Mouse (Mus musculus) heart, adult 2 months (tissue): Measurements from ENCODE around the gene Mmrn2. TPM values are rescaled to one million over a fixed set of nuclear protein-coding genes. Genes with fewer than 3 reads are reported as not detected.

Source experiments
- DNase-seq, 2 experiments: peaks; one replicate each; pipeline ENCODE4 v3.0.0; 2021
- H3K27ac ChIP-seq: fragments of 200-600 bp; 2 replicates; pipeline ENCODE4 v1.8.1; 2022
- H3K27me3 ChIP-seq: fragments of 200-500 bp; 2 replicates; pipeline ENCODE4 v1.6.1; 2012; ENCODE audit warnings: mild to moderate bottlenecking, low read length, inconsistent platforms, mixed read lengths; ENCODE audit not compliant: control insufficient read depth, insufficient read depth
- H3K36me3 ChIP-seq: fragments of 200-500 bp; 2 replicates; pipeline ENCODE4 v1.6.1; 2012; ENCODE audit warnings: low read length, inconsistent platforms; ENCODE audit not compliant: control insufficient read depth, insufficient read depth
- H3K4me1 ChIP-seq: fragments of 200-500 bp; 2 replicates; pipeline ENCODE4 v1.6.1; 2011; ENCODE audit warnings: low read length; ENCODE audit not compliant: control insufficient read depth, insufficient read depth
- H3K4me3 ChIP-seq: fragments of 200-600 bp; 2 replicates; pipeline ENCODE4 v1.8.1; 2022
- H3K79me2 ChIP-seq: fragments of 200-500 bp; replicated peaks from 2 replicates; pipeline ENCODE4 v1.6.1; 2012; ENCODE audit warnings: mild to moderate bottlenecking, inconsistent platforms, low read length, moderate library complexity, mixed read lengths; ENCODE audit not compliant: control insufficient read depth, insufficient read depth
- H3K9ac ChIP-seq: fragments of 200-500 bp; 2 replicates; pipeline ENCODE4 v1.6.1; 2012; ENCODE audit warnings: low read depth, mild to moderate bottlenecking, control low read depth, inconsistent platforms, low read length, mixed read lengths
- CTCF ChIP-seq: fragments of 200-600 bp; IDR thresholded peaks from 2 replicates; pipeline ENCODE4 v1.8.1; 2022; ENCODE audit warnings: antibody characterized with exemption, mild to moderate bottlenecking, moderate library complexity
- EP300 ChIP-seq: fragments of 200-500 bp; IDR thresholded peaks from 2 replicates; pipeline ENCODE4 v1.6.1; 2011; ENCODE audit warnings: low read depth, low read length, control low read depth; ENCODE audit not compliant: insufficient read depth
- POLR2A ChIP-seq: fragments of 200-500 bp; IDR thresholded peaks from 2 replicates; pipeline ENCODE4 v1.6.1; 2011; ENCODE audit warnings: mild to moderate bottlenecking, low read depth, low read length, control low read depth; ENCODE audit not compliant: insufficient read depth
- WGBS: fragments of 180-500 bp; shearing (Covaris S2); methylation state at CpG from one replicate; pipeline ENCODE4 v1.1.7; 2018; 5-methylcytosine and 5-hydroxymethylcytosine counted together
- intact Hi-C: fragments of 180-260 bp; cut with DNase I; formaldehyde crosslinking; loops from one replicate; pipeline ENCODE4 v1.15.1; 2025
- polyA plus RNA-seq: library from polyadenylated mRNA; depleted of rRNA; stranded (reverse); fragments of >200 nt; gene quantifications from 2 replicates; pipeline ENCODE4 v1.2.3, GENCODE M21; 2012
- total RNA-seq, 2 experiments: library from RNA; stranded (reverse); gene quantifications; 2 replicates each; pipeline ENCODE4 v1.2.3; 2021

Mmrn2 gene
- total and polyA plus RNA-seq, 3 experiments: 17.6 to 44.1 (median 30.4) TPM

DNA sequence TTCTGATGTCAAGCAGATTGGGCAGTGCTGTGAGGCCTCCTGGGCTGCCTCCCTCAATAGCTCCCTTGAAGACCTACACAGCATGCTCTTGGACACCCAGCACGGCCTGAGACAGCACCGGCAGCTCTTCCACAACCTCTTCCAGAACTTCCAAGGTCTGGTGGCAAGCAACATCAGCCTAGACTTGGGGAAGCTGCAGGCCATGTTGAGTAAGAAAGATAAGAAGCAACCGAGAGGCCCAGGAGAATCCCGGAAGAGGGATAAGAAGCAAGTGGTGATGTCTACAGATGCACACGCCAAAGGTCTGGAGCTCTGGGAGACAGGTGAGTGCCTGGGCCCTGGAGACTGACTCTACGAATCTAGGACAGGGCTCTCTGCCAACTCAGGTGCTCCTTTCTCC lies 24.0 kb downstream of the Mmrn2 start:
- DNase-seq: no peak
- Histone ChIP-seq H3K27me3 (no peaks in the 10 kb centered on the region), H3K4me1 (no peaks in the 10 kb centered on the region; the same call in 1 of the 2 replicates), H3K36me3 (peaks cover under 1% of the 10 kb centered on the region; the same call in 1 of the 2 replicates), H3K9ac (no peak overlapping the region), H3K27ac (no peak overlapping the region), H3K79me2 (no peaks in the 10 kb centered on the region), H3K4me3 (no peak overlapping the region)
- TF ChIP-seq POLR2A: no peak
- WGBS: 81% methylated on average over 6 of the region's 6 CpGs
- intact Hi-C loops: no loop called here

GRCm38 (mm10) chr14:34400021-34400420 lies 24.8 kb downstream of the Mmrn2 start:
- Histone ChIP-seq H3K79me2 (no peaks in the 10 kb centered on the region), H3K4me3 (no peak overlapping the region), H3K9ac (no peak overlapping the region), H3K4me1 (no peaks in the 10 kb centered on the region; the same call in 1 of the 2 replicates), H3K27ac (no peak overlapping the region), H3K36me3 (peaks cover 4% of the 10 kb centered on the region; the same call in 1 of the 2 replicates), H3K27me3 (no peaks in the 10 kb centered on the region)
- TF ChIP-seq CTCF: no peak
- WGBS: 78% methylated on average over 3 of the region's 3 CpGs
- no peak for DNase-seq
- intact Hi-C loops: no loop called here

DNA sequence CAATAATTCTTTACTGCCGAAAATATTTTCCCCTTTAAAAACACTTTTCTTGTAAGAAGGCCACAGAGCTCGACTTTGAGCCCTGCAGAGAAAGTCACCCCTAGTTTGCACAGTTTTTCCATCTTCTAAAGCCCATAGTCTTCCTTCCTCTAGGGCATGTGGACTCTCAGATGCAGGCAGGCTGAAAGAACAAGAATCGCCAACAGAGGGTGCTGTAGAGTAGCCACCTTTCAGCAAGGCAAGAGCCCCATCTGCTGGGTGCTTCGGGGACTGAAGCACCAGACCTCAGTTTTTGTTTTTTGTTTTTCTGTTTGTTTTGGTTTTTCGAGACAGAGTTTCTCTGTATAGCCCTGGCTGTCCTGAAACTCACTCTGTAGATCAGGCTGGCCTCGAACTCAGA lies 25.9 kb downstream of the Mmrn2 start:
- intact Hi-C loops: loop anchor here (1.0 kb wide), 2 partner anchors 29 to 128 kb away; no protein-coding TSS in a partner anchor

DNA sequence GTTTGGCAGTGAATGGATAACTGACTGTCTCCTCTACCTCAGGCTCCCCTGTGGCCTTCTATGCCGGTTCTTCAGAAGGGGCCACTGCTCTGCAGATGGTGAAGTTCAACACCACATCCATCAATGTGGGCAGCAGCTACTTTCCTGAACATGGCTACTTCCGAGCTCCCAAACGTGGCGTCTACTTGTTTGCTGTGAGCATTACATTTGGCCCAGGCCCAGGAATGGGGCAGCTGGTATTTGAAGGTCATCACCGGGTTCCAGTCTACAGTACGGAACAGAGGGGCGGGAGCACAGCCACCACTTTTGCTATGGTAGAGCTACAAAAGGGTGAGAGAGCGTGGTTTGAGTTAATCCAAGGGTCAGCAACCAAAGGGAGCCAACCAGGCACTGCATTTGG lies 27.6 kb downstream of the Mmrn2 start:
- Histone ChIP-seq H3K27ac (no peak overlapping the region), H3K9ac (no peak overlapping the region), H3K27me3 (no peaks in the 10 kb centered on the region), H3K36me3 (peaks cover 4% of the 10 kb centered on the region), H3K79me2 (no peaks in the 10 kb centered on the region), H3K4me1 (no peaks in the 10 kb centered on the region; the same call in 1 of the 2 replicates), H3K4me3 (no peak overlapping the region)
- WGBS: 53% methylated on average over 8 of the region's 8 CpGs
- DNase-seq: no peak
- intact Hi-C loops: no loop called here
- no peak for TF ChIP-seq CTCF
- no peak for TF ChIP-seq POLR2A
- no peak for TF ChIP-seq EP300

More for the DNA sequence above, 25.9 kb downstream of the Mmrn2 start:
- Histone ChIP-seq H3K4me1 (no peaks in the 10 kb centered on the region; the same call in 1 of the 2 replicates), H3K9ac (no peak overlapping the region), H3K36me3 (peaks cover 4% of the 10 kb centered on the region; the same call in 1 of the 2 replicates), H3K27me3 (no peaks in the 10 kb centered on the region), H3K79me2 (no peaks in the 10 kb centered on the region), H3K27ac (no peak overlapping the region), H3K4me3 (no peak overlapping the region)
- TF ChIP-seq EP300: peak; percentile 92
- no peak; the same call in none of the 2 replicates for TF ChIP-seq CTCF
- DNase-seq: peak; percentile 65 to 84
- 44% methylated on average over 6 of the region's 6 CpGs for WGBS

DNA sequence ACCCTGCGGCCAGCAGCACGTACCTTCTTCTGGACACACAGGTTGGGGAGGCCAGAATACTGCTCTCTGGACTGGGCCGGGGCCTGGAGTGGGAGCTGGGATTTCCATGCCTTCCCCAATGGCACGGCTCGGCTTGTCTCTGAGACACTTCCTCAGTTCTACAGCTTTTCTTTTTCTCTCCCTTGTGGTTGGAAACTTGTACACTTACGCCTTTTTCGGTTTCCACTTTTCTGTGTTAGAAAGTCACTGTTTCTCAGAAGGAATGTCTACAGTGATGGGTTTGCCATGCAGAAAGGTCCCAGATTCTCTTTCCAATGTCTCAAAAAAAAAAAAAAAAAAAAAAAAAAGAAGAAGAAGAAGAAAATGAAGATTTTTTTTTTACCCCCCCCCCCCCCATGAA lies 28.2 kb downstream of the Mmrn2 start:
- Histone ChIP-seq H3K27me3 (no peaks in the 10 kb centered on the region), H3K9ac (no peak overlapping the region), H3K27ac (no peak overlapping the region), H3K36me3 (peaks cover 4% of the 10 kb centered on the region), H3K4me3 (no peak overlapping the region), H3K79me2 (no peaks in the 10 kb centered on the region), H3K4me1 (no peaks in the 10 kb centered on the region; the same call in 1 of the 2 replicates)
- TF ChIP-seq POLR2A: no peak
- no peak for TF ChIP-seq CTCF
- TF ChIP-seq EP300: no peak
- DNase-seq: no peak
- intact Hi-C loops: no loop called here
- WGBS: 89% methylated on average over 7 of the region's 7 CpGs

- TF ChIP-seq POLR2A (no peak), EP300 (no peak), CTCF (no peak)
- 62% methylated on average over 6 of the region's 6 CpGs for WGBS
- Histone ChIP-seq H3K79me2 (no peaks in the 10 kb centered on the region), H3K4me1 (peaks cover 1% of the 10 kb centered on the region), H3K36me3 (peaks cover 3% of the 10 kb centered on the region), H3K9ac (no peak overlapping the region), H3K4me3 (no peak overlapping the region), H3K27ac (no peak overlapping the region), H3K27me3 (no peaks in the 10 kb centered on the region)
- intact Hi-C loops: no loop called here
- no peak for DNase-seq
Observed at GRCm38 (mm10) chr14:34410716-34411115, 35.5 kb downstream of the Mmrn2 start.
